Mouse (Mus musculus): ENCODE measurements around the gene Sctr. TPM values are rescaled to one million over a fixed set of nuclear protein-coding genes. Genes with fewer than 3 reads are reported as not detected.

Gene Sctr
- polyA plus RNA-seq, 1 experiment = not detected

DNA sequence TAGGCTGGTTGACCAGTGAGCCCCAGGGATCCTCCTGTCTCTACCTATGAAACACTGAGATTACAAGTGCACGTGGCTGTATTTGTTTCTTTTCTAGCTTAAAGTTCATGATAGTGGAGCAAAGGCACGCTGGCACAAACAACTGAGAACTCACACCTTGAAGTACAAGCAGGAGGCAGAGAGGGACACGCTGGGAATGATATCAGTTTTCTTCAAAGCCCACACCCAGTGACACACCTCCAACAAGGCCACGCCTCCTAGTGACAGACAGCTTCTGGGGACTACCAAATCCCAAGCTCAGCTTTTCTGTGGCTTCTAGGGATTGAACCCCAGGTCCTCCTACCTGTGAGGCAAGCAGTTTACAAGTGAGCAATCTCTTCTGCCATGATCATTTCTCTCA lies 33.6 kb upstream of the Sctr start:
- Histone ChIP-seq H3K27me3 (ENCODE audit: control insufficient read depth, insufficient read depth, low read length, poor library complexity, severe bottlenecking) (no peaks in the 10 kb centered on the region), H3K4me1 (ENCODE audit: control insufficient read depth, insufficient read depth, low read length) (no peaks in the 10 kb centered on the region), H3K27ac (ENCODE audit: insufficient read depth, low read length) (no peak overlapping the region), H3K4me3 (ENCODE audit: low read depth, low read length) (no peak overlapping the region), H3K9ac (ENCODE audit: low read depth, poor library complexity, severe bottlenecking) (no peak overlapping the region), H3K9me3 (replicated peaks; ENCODE audit: control insufficient read depth, insufficient read depth, low read length, poor library complexity, severe bottlenecking) (no peaks in the 10 kb centered on the region), H3K36me3 (ENCODE audit: control insufficient read depth, insufficient read depth, low read length, poor library complexity, severe bottlenecking) (no peaks in the 10 kb centered on the region)
- no peak for TF ChIP-seq POLR2A (IDR thresholded peaks at IDR 0.05; ENCODE audit: insufficient read depth, low read length)
- TF ChIP-seq EP300 (IDR thresholded peaks at IDR 0.05; ENCODE audit: insufficient read depth, low read depth, low read length) = no peak
- TF ChIP-seq CTCF (IDR thresholded peaks at IDR 0.05; ENCODE audit: low read depth, low read length) = no peak

DNA sequence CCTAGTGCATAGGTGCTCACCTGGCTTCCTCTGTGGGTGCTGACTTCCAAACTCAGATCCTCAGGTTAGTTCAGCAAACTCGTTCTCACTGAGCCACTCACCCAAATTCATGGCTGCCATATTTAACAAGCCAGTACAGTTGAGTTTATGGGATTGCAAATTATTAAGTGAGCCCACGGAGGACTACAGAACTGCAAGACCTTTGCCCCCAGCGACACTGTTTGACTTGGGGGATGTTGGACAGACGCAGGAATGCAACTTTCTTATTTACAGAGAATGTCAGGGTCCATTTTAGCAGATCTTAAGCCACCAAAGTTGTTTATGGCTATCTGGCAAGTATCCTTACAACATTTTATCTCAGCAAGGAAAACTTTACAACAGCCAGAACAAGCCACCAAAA lies 31.6 kb upstream of the Sctr start:
- Histone ChIP-seq H3K4me3 (ENCODE audit: low read depth, low read length) (no peak overlapping the region), H3K36me3 (ENCODE audit: control insufficient read depth, insufficient read depth, low read length, poor library complexity, severe bottlenecking) (no peaks in the 10 kb centered on the region), H3K27ac (ENCODE audit: insufficient read depth, low read length) (no peak overlapping the region), H3K4me1 (ENCODE audit: control insufficient read depth, insufficient read depth, low read length) (no peaks in the 10 kb centered on the region), H3K9ac (ENCODE audit: low read depth, poor library complexity, severe bottlenecking) (no peak overlapping the region), H3K9me3 (replicated peaks; ENCODE audit: control insufficient read depth, insufficient read depth, low read length, poor library complexity, severe bottlenecking) (no peaks in the 10 kb centered on the region), H3K27me3 (ENCODE audit: control insufficient read depth, insufficient read depth, low read length, poor library complexity, severe bottlenecking) (no peaks in the 10 kb centered on the region)
- TF ChIP-seq POLR2A (IDR thresholded peaks at IDR 0.05; ENCODE audit: insufficient read depth, low read length) (no peak), CTCF (IDR thresholded peaks at IDR 0.05; ENCODE audit: low read depth, low read length) (no peak), EP300 (IDR thresholded peaks at IDR 0.05; ENCODE audit: insufficient read depth, low read depth, low read length) (no peak)

DNA sequence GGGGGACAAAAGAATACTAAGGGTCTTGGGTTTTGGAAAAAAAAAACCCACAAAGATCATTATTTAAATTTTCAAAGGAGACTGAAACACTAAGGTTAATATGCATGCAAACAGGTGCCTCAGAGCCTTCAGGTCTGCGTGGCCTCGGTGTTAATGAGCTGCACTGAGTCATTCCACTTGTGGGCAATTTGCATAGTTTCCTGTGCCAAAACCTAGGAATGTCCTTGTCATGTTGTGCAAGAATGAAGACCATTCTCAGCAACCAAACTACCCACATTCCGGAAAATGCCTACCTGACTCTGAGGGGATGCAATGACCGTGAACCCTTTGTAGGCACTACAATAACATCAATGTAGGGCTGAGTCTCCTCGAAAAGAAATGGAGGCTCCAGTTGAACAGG lies 20.1 kb upstream of the Sctr start:
- TF ChIP-seq CTCF (IDR thresholded peaks at IDR 0.05; ENCODE audit: low read depth, low read length) (no peak), POLR2A (IDR thresholded peaks at IDR 0.05; ENCODE audit: insufficient read depth, low read length) (no peak), EP300 (IDR thresholded peaks at IDR 0.05; ENCODE audit: insufficient read depth, low read depth, low read length) (no peak)
- Histone ChIP-seq H3K4me3 (ENCODE audit: low read depth, low read length) (no peak overlapping the region), H3K27ac (ENCODE audit: insufficient read depth, low read length) (no peak overlapping the region), H3K9ac (ENCODE audit: low read depth, poor library complexity, severe bottlenecking) (no peak overlapping the region), H3K36me3 (ENCODE audit: control insufficient read depth, insufficient read depth, low read length, poor library complexity, severe bottlenecking) (no peaks in the 10 kb centered on the region), H3K27me3 (ENCODE audit: control insufficient read depth, insufficient read depth, low read length, poor library complexity, severe bottlenecking) (no peaks in the 10 kb centered on the region), H3K9me3 (replicated peaks; ENCODE audit: control insufficient read depth, insufficient read depth, low read length, poor library complexity, severe bottlenecking) (no peaks in the 10 kb centered on the region), H3K4me1 (ENCODE audit: control insufficient read depth, insufficient read depth, low read length) (no peaks in the 10 kb centered on the region)

DNA sequence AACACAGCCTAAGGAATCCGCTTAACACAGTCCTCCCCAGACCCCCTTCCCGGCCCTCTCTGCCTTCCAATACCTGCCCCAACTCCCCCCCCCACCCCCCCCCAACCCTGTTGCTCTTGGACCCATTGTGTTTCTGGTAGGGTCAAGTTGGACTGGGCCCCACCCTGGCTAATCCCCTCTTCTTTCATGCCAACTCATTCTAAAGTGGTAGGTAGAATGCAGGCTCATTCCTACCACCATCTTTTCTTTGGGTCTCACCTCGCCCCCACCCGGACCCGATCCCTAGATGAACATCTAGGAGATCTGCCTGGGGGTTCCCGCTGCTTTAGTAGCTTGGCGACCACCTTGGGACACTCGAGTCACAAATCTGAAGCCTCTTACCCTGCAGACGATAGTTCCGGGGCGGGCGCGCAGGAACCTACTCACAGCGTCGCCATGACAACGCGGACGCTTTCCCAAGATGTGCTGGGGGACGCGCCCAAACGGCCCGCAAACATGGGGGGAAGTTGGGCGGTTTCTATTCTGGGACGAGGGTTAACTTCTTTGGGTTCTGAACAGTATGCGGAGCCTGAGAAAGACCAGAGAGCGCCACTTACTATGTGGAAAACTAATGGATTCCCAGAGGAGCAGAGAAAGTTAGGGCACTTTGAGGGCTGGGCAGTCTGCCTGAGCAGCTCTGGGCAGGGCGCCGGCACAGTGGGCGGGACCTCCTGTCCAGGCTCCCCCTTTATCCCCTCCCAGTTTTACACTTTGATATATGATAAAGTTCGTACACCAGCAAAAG lies 9.7 kb upstream of the Sctr start, which contains the start of gene Cfap221:
Gene Cfap221 (minus strand): TSS at position 437 of the 784 bp plus-strand sequence.
- H3K9ac ChIP-seq (ENCODE audit: low read depth, poor library complexity, severe bottlenecking) = peak within 1 kb of the TSS; percentile 29; the same call in 1 of the 2 replicates
- H3K4me3 ChIP-seq (ENCODE audit: low read depth, low read length) = peak within 1 kb of the TSS; percentile 73
- H3K27ac ChIP-seq (ENCODE audit: insufficient read depth, low read length) = no peak within 1 kb of the TSS
- TF ChIP-seq POLR2A (IDR thresholded peaks at IDR 0.05; ENCODE audit: insufficient read depth, low read length) = no peak
- TF ChIP-seq EP300 (IDR thresholded peaks at IDR 0.05; ENCODE audit: insufficient read depth, low read depth, low read length) = no peak
- TF ChIP-seq CTCF (IDR thresholded peaks at IDR 0.05; ENCODE audit: low read depth, low read length) = no peak
- H3K4me1 ChIP-seq (ENCODE audit: control insufficient read depth, insufficient read depth, low read length) = no peaks in the 10 kb centered on the region
- H3K9me3 ChIP-seq (replicated peaks; ENCODE audit: control insufficient read depth, insufficient read depth, low read length, poor library complexity, severe bottlenecking) = no peaks in the 10 kb centered on the region
- H3K27me3 ChIP-seq (ENCODE audit: control insufficient read depth, insufficient read depth, low read length, poor library complexity, severe bottlenecking) = no peaks in the 10 kb centered on the region
- no peaks in the 10 kb centered on the region for H3K36me3 ChIP-seq (ENCODE audit: control insufficient read depth, insufficient read depth, low read length, poor library complexity, severe bottlenecking)

DNA sequence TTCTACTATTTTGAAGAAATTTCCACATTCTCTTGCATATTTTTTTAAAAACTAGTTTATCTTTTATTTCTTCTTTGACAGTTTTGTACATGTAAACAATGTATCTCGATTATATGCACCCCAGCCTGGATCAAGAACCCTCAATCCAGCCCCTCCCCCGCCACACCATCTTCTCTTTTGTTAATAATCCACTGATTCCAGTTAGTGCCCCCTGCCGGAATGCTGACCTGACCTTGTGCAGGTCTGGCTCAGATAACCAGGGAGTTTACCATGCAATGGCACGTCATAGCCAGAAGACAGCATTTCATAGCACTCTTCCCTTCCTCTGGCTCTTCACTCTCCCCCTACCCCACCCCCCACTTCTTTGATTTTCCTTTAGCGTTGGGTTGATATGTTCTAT lies 9.1 kb upstream of the Sctr start:
- no peaks in the 10 kb centered on the region for H3K27me3 ChIP-seq (ENCODE audit: control insufficient read depth, insufficient read depth, low read length, poor library complexity, severe bottlenecking)
- H3K4me1 ChIP-seq (ENCODE audit: control insufficient read depth, insufficient read depth, low read length) = no peaks in the 10 kb centered on the region
- H3K9ac ChIP-seq (ENCODE audit: low read depth, poor library complexity, severe bottlenecking) = no peak overlapping the region
- no peak overlapping the region for H3K4me3 ChIP-seq (ENCODE audit: low read depth, low read length)
- H3K36me3 ChIP-seq (ENCODE audit: control insufficient read depth, insufficient read depth, low read length, poor library complexity, severe bottlenecking) = no peaks in the 10 kb centered on the region
- no peaks in the 10 kb centered on the region for H3K9me3 ChIP-seq (replicated peaks; ENCODE audit: control insufficient read depth, insufficient read depth, low read length, poor library complexity, severe bottlenecking)
- no peak overlapping the region for H3K27ac ChIP-seq (ENCODE audit: insufficient read depth, low read length)
- TF ChIP-seq EP300 (IDR thresholded peaks at IDR 0.05; ENCODE audit: insufficient read depth, low read depth, low read length) (no peak), POLR2A (IDR thresholded peaks at IDR 0.05; ENCODE audit: insufficient read depth, low read length) (no peak), CTCF (IDR thresholded peaks at IDR 0.05; ENCODE audit: low read depth, low read length) (no peak)

DNA sequence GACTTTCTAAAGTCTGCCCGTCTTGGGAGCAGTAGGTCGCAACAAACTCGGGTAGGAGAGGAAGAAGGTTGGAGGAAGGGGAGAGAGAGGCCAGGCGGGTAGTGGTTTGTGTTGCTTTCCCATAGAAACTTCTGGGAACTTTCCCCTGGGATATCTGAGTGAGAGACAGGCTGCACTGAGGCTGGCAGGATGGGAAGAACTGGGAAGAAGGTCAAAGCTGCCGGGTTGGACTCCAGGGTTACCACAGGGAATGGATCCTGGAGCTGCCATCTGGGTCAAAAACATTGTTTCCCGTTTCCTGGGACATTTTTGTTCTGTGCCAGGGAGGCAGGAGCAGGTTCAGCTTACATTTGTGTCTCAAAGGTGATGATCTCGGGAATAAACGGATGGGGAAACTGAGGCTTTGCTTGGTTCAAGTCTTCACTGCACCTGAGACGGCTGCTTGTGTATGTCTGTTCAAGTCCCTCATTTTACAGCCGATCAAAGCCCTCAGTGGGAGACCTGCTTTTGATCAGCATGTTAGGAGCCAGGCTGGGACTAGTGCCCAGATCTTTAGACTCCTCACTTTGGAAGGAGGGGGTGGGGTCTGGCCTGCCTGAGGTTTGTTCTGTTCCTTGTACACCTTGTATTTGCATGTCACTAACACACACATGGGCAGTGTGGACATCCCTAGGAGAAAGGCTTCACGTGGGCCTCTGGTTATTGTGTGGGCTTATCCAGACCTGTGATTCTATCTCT lies 1.3 kb downstream of the Sctr start:
- no peak overlapping the region for H3K9ac ChIP-seq (ENCODE audit: low read depth, poor library complexity, severe bottlenecking)
- H3K4me1 ChIP-seq (ENCODE audit: control insufficient read depth, insufficient read depth, low read length) = no peaks in the 10 kb centered on the region
- H3K27me3 ChIP-seq (ENCODE audit: control insufficient read depth, insufficient read depth, low read length, poor library complexity, severe bottlenecking) = no peaks in the 10 kb centered on the region; the same call in 1 of the 2 replicates
- TF ChIP-seq EP300 (IDR thresholded peaks at IDR 0.05; ENCODE audit: insufficient read depth, low read depth, low read length) = no peak
- no peak for TF ChIP-seq POLR2A (IDR thresholded peaks at IDR 0.05; ENCODE audit: insufficient read depth, low read length)
- TF ChIP-seq CTCF (IDR thresholded peaks at IDR 0.05; ENCODE audit: low read depth, low read length) = no peak
- no peaks in the 10 kb centered on the region for H3K9me3 ChIP-seq (replicated peaks; ENCODE audit: control insufficient read depth, insufficient read depth, low read length, poor library complexity, severe bottlenecking)
- H3K4me3 ChIP-seq (ENCODE audit: low read depth, low read length) = no peak overlapping the region
- no peaks in the 10 kb centered on the region for H3K36me3 ChIP-seq (ENCODE audit: control insufficient read depth, insufficient read depth, low read length, poor library complexity, severe bottlenecking)
- H3K27ac ChIP-seq (ENCODE audit: insufficient read depth, low read length) = no peak overlapping the region

Data from ES-Bruce4 (cell line).